Mouse (Mus musculus) kidney, postnatal 4 days (tissue): Measurements from ENCODE around the gene Fnip2.

Source experiments
- DNase-seq, 2 experiments: peaks; one replicate each; pipeline ENCODE4 v3.0.0; 2021; ENCODE audit warnings: mixed read lengths in 2 of 2

Gene Fnip2

DNA sequence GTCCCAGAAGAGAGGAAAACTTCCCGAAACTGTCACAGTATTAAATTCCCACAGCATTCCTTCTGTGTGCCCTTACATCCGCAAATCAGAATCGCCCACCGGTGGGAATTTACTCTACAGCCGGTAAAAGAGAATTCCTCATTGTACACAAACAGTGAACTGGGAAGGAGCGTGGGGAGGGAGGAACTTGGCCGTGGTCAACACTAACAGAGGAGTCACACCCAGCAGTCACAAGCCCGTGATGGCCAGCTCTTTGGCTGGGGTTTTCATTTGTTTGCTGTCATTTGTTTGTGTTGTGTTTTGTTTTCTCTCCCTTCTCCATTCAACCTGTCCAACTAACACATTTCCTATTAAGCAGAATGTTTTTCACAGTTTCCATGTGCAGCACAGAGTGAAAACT, 39.7 kb downstream of the Fnip2 start:
- peak in 1 of 2 experiments; percentile 42 for DNase-seq

DNA sequence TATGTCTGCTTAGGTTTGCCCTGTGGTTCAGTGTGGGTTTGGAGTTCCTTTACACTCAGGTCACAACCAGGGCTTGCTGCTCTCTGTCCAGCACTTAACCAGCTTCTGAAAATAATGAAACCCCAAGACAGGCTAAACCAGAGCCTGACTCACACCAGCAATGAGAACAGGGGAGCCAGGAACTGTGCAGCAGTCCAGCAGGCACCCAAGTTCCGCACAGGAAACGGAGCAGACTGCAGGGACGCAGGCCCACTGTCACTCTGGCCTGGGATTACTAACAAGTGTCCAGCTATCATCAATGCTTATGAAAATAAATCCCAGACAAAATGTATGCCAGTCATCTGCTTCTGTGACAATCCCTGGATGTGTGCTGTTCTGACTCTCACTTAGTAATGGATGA, 40.1 kb downstream of the Fnip2 start:
- DNase-seq, result no peak

- DNase-seq, result no peak
Observed at GRCm38 (mm10) chr3:79523349-79523748, 44.2 kb downstream of the Fnip2 start.

GRCm38 (mm10) chr3:79519862-79520261, 47.7 kb downstream of the Fnip2 start:
- peak in 1 of 2 experiments; percentile 10 for DNase-seq

DNA sequence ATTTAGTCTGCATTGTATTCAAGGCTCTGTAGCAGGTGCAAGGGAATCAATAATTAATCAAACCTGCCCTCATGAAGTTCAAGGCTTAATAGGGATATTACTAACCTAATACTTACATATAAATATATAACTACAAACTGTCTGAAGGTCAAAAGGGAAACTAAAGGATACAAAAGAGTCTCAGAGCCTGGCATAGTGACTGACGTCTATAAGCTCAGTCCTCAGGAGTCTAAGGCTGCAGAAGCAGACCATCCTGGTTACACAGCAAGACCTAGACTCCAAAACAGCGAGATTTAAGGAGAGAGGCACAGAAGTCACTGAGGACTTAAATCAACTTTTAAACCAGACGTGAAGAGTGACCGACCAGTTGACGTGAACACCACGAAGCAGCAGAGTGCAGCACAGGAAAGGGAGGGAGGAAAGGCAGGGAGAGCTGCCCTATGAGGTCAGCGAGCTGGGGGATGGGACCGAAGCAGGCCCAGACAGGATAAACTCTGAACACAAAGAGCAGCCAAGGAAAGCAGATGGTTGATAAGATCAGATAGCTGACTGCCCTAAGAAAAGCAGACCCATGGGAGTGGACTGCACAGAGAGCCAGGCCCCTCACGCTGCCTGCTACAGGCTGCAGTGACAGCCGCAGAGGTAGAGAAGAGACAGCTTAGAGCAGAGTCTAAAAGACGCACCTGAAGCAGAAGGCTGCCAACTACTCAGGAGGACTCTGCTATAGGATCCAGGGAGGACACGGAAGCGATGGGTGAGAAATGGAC, 48.7 kb downstream of the Fnip2 start:
- DNase-seq, result peak; percentile 72 to 82

- DNase-seq, result no peak
Observed at GRCm38 (mm10) chr3:79517884-79518591, 49.6 kb downstream of the Fnip2 start.

DNA sequence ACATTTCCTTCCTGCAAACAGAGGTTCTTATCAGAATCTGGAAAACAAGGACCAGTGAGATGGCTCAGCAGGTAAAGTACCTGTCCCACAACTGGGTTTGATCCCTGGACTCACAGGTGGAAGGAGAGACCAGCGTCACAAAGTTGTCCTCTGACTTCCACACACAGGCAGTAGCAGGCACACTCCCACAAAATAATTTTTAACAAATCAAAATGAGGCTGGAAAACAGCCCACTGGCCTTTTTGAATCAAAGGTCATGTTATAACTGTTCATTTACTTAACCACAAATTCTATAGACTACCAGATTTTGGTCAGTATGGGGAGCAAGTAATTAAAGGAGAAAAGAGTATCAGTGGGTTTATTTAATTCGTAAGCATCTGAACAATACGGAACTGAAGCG, 50.6 kb downstream of the Fnip2 start:
- DNase-seq, result no peak

- peak in 1 of 2 experiments; percentile 19 for DNase-seq
Observed at GRCm38 (mm10) chr3:79516099-79516920, 51.3 kb downstream of the Fnip2 start.

DNA sequence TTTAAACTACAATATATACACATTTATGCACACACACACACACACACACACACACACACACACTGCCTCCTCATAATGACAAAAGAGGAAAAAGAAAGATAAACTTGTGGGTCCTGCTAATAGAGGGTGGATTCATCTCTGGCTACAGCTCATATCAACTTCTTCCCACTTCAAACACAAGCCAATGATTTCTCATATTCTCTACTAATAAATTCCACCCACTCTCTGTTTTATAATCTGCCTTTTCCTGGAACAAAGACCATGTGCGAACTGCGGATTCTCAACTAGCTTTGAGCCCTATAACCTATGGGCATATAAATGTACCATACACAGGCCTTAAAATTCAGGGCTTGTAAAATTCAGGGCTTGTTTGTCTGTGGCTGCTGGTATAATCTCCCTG, 53.3 kb downstream of the Fnip2 start:
- DNase-seq, result no peak

DNA sequence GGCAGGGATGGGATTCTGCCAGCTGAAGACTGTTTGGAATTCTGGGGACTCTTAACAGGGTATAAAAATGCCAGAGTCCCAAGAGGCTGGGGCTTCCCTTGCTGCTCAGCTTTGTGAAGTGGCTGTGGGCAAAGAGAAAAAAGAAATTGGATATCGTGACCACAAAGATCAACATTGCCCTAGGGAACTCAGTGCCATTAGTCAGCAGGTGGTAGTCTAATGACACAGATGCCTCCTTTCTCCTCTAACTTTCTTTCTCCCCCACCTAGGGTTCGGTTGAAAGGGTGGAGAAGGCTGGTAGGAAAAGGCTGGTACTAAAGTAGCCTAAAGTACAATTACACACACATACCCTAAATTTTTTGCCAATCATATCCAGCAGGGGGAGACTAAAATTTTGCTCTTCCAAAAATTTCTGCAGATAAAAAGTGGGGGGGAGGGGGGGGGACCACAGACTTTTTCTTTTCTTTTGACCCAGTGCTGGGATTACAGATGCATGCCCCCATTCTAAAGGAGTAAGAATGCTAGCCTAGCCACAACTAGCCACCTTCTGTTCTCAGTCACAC, 66.3 kb downstream of the Fnip2 start:
- DNase-seq, result no peak

- peak in 1 of 2 experiments; percentile 43 for DNase-seq
Observed at GRCm38 (mm10) chr3:79500279-79500678, 67.3 kb downstream of the Fnip2 start.

- DNase-seq, result no peak
Observed at GRCm38 (mm10) chr3:79496668-79497067, 70.9 kb downstream of the Fnip2 start.

- DNase-seq, result no peak
Observed at GRCm38 (mm10) chr3:79495151-79495550, 72.4 kb downstream of the Fnip2 start.

DNA sequence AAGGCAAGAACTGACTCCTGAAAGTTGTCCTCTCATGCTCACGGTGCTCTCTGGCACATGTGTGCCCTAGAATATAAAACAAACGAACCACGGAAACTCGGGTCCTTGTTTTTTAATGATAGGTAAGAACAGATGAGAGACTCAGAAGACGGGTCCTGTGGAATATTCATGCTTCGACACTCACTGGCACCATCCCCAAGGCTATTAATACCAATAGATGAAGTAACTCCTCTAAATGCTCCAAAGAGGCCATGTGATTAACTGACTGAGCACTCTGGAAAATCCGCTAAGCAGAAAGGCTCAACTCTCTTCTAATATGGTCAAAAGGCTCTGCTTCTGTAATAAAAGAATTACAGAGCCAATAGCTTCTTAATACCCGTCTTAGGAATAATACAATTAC, 73.6 kb downstream of the Fnip2 start:
- DNase-seq, result no peak

DNA sequence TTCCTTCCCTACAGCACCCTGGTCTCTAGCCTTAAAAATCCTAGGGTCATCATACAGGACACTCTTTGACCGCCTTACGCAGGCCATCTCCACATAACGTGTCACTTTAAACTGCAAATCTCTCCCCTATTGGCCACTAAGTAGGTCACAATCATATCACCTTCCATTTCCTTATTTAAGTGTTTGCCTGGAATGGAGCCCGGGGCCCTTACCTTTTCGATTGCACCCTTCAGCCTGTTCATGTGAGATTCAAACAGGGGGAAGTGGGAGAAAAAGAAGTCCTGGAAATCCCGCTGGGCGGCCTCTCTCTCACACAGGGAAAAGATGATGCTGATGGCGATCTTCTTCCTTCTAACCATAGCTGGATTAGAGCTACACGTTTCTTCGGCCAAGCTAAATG, 74.5 kb downstream of the Fnip2 start:
- DNase-seq, result no peak

GRCm38 (mm10) chr3:79491614-79492013, 76.0 kb downstream of the Fnip2 start:
- DNase-seq, result no peak

DNA sequence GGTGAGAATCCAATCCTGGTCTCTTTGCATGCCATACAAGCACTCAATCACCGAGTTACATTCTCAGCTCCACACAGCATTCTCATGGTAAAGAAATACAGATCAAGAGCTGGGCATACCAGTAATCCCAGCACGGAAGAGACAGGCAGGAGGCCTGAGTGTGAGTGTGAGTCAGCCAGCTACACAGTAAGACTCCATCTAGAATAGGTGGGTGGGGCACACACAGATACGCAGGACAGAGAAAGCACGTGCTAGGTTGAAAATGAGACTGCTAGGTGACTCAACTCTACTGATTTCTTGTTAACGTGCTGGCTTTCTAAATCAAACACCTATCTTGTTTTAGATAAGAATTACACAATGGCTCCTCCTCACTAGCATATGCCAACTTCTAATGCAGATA, 77.5 kb downstream of the Fnip2 start:
- DNase-seq, result no peak

- DNase-seq, result no peak
Observed at GRCm38 (mm10) chr3:79488025-79488424, 79.6 kb downstream of the Fnip2 start.

DNA sequence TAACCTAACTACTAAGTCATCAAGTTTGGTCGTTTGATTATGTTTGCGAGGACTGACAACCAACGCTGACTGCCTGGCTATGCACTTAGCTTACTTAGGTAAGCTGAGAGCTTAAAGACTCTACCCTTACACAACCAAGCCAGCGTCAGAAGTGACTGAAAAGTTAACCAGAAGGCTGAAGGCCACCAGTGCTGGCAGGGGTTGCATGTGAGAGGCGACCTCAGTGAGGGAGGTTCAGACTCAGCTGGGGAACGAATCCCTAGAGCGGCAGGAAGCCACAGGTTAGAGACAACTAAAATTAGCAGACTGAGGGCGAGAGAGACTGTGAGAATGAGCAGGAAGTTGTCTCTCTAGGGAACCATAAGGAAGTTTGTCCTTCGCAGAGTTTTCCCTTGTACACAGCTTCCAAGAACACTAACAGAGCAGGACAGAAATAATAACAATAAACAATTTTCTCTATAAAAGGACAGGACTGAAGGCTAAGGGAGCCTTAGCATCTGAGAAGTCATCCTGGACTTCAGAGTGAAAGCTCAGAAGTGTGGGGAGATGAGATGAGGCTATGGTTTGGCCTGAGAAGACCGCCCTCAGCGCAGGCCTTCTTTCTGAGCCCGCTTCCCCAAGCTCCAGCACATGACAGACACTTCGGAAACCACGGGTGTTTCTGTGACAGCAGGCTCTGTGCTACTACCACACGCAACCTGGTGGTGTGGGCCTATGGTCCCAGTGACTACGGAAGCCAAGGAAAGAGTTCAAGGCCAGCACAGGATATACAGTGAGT, 83.1 kb downstream of the Fnip2 start:
- peak in 1 of 2 experiments; percentile 12 for DNase-seq

- no peak for DNase-seq
Observed at GRCm38 (mm10) chr3:79478880-79479279, 88.7 kb downstream of the Fnip2 start.

DNA sequence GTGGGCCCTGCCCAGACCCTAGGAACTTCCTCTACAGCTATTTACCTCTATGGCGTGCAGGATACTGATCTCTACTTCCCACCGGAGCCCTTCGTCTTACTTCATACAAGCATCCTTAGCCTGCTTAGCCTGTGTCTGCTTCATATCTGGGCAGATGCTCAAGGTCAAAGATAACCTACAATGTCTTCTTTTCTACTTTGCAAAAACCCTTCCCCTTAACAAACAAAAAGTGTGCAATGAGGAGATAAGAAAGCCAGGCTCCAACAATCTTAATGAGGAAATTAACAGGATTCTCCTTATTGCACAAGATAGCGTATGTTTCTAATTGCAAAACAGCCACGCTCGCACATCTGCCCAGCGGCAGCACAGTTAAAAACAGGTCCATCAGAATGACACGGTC, 89.2 kb downstream of the Fnip2 start:
- no peak for DNase-seq

DNA sequence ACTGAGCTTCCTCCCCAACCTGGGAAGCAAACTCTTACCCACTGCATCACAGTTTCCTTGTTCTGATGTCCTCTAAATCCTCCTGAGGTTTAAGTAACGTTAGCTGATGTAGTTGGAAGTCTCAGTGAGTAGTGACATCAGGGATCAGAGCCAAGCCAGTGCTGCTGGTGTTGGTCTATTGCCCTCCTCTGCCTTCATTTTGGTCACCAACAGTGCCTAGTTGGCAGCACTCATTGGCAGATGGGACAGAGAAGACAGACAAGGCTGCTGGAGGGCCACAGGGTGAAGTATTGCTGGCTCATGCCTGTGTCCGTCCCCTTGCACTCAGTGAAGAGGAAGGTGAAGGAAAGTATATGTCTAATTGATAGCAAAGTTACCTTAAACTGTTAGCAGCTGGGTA, 91.6 kb downstream of the Fnip2 start:
- no peak for DNase-seq
